Mouse (Mus musculus) forebrain, embryonic 12.5 days (tissue): ENCODE results near the gene Npnt. TPM values are rescaled to one million over a fixed set of nuclear protein-coding genes. Genes with fewer than 3 reads are reported as not detected.

Experiments
- ATAC-seq: fragments of 200-750 bp; cut with Nextera tagmentation; 2 replicates; pipeline ENCODE4 v1.8.0; 2017; ENCODE audit warnings: moderate TSS enrichment; ENCODE audit not compliant: low FRiP score
- H3K27ac ChIP-seq: fragments of 300-500 bp; sonication (generic); 2 replicates; pipeline ENCODE4 v1.5.1; 2016; ENCODE audit warnings: mild to moderate bottlenecking
- H3K27me3 ChIP-seq: fragments of 300-500 bp; sonication (generic); 2 replicates; pipeline ENCODE4 v1.6.1; 2016; ENCODE audit warnings: mild to moderate bottlenecking
- H3K36me3 ChIP-seq: fragments of 300-500 bp; sonication (generic); replicated peaks from 2 replicates; pipeline ENCODE4 v1.6.1; 2016; ENCODE audit warnings: mild to moderate bottlenecking
- H3K4me1 ChIP-seq: fragments of 300-500 bp; sonication (generic); 2 replicates; pipeline ENCODE4 v1.6.1; 2016
- H3K4me2 ChIP-seq: fragments of 300-500 bp; sonication (generic); 2 replicates; pipeline ENCODE4 v1.6.1; 2016; ENCODE audit warnings: mild to moderate bottlenecking, moderate library complexity
- H3K4me3 ChIP-seq: fragments of 300-500 bp; sonication (generic); replicated peaks from 2 replicates; pipeline ENCODE4 v1.5.1; 2016; ENCODE audit warnings: mild to moderate bottlenecking
- H3K9ac ChIP-seq: fragments of 300-500 bp; sonication (generic); 2 replicates; pipeline ENCODE4 v1.6.1; 2016; ENCODE audit warnings: mild to moderate bottlenecking
- H3K9me3 ChIP-seq: fragments of 300-500 bp; sonication (generic); 2 replicates; pipeline ENCODE4 v1.6.1; 2016
- WGBS: fragments of 180-500 bp; shearing (Covaris S2); methylation state at CpG from one replicate; pipeline ENCODE4 v1.1.7; 2016; 5-methylcytosine and 5-hydroxymethylcytosine counted together
- polyA plus RNA-seq: library from polyadenylated mRNA; unstranded; fragments of >200 nt; fragmentation: Nextera tagmentation; extraction: Ambion mirVana; gene quantifications from 2 replicates; pipeline ENCODE4 v1.2.1, GENCODE M21; 2016

Npnt gene
- polyA plus RNA-seq, 1 experiment from 2014 or later, result 5.0 TPM

- no peaks in the 10 kb centered on the region for H3K9me3 ChIP-seq
- no peaks in the 10 kb centered on the region for H3K36me3 ChIP-seq
- H3K27ac ChIP-seq, result no peak overlapping the region
- H3K4me2 ChIP-seq, result no peak overlapping the region
- 84% methylated on average over 3 of the region's 3 CpGs for WGBS
- peaks cover 12% of the 10 kb centered on the region for H3K4me1 ChIP-seq
- no peaks in the 10 kb centered on the region for H3K27me3 ChIP-seq
- no peak for ATAC-seq
- no peak overlapping the region for H3K9ac ChIP-seq
- H3K4me3 ChIP-seq, result no peak overlapping the region
Observed at GRCm38 (mm10) chr3:132880361-132880760, 69.7 kb downstream of the Npnt start.

- 67% methylated on average over 10 of the region's 10 CpGs for WGBS
- Histone ChIP-seq H3K4me2 (no peak overlapping the region), H3K4me1 (peaks cover 12% of the 10 kb centered on the region), H3K27ac (no peak overlapping the region), H3K4me3 (no peak overlapping the region), H3K27me3 (no peaks in the 10 kb centered on the region), H3K9ac (no peak overlapping the region), H3K9me3 (no peaks in the 10 kb centered on the region), H3K36me3 (no peaks in the 10 kb centered on the region)
- ATAC-seq, result no peak
Observed at GRCm38 (mm10) chr3:132876933-132877676, 73.0 kb downstream of the Npnt start.

DNA sequence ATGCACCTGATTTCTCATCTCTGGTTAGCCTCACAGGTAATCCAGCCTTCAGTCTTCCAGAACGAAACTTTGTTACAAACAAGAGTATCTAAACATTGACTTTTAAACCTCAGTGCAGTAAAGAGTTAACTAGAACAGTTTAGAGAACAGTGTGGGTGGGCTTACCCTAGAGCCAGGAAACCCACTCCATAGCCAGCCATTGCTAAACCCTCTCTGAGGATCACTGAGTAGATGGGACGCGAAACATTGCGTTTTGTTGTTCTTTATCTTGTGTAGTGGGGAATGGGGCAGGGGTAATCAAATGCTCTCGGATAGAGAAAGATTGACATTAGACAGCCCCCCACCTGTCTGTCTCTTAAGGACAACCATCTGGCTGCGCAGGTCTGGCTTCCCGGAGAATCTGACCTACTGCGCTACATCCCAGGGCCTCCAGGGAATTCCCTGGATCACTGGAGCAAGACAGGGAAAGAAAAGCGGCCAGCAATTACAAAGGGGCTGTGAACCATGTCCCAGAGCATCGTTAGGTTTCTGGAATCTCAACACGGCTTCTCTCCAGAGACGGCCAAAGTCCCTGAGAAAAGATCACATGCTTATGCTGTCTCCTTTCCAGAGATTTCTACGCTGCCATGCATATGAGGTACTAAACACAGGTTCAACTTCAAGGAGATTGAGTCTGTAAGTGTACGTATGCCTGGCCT is 73.9 kb downstream of the Npnt start:
- Histone ChIP-seq H3K4me3 (no peak overlapping the region), H3K27ac (no peak overlapping the region), H3K4me1 (peaks cover 12% of the 10 kb centered on the region), H3K36me3 (no peaks in the 10 kb centered on the region), H3K9ac (no peak overlapping the region), H3K27me3 (no peaks in the 10 kb centered on the region), H3K9me3 (no peaks in the 10 kb centered on the region), H3K4me2 (no peak overlapping the region)
- 41% methylated on average over 14 of the region's 14 CpGs for WGBS
- no peak for ATAC-seq

GRCm38 (mm10) chr3:132873251-132873650 is 76.8 kb downstream of the Npnt start:
- no peak overlapping the region for H3K27ac ChIP-seq
- peaks cover 4% of the 10 kb centered on the region for H3K4me1 ChIP-seq
- H3K36me3 ChIP-seq, result no peaks in the 10 kb centered on the region
- 54% methylated on average over 6 of the region's 6 CpGs for WGBS
- H3K4me2 ChIP-seq, result no peak overlapping the region
- ATAC-seq, result no peak
- H3K27me3 ChIP-seq, result no peaks in the 10 kb centered on the region
- no peak overlapping the region for H3K4me3 ChIP-seq
- H3K9me3 ChIP-seq, result no peaks in the 10 kb centered on the region
- no peak overlapping the region for H3K9ac ChIP-seq

DNA sequence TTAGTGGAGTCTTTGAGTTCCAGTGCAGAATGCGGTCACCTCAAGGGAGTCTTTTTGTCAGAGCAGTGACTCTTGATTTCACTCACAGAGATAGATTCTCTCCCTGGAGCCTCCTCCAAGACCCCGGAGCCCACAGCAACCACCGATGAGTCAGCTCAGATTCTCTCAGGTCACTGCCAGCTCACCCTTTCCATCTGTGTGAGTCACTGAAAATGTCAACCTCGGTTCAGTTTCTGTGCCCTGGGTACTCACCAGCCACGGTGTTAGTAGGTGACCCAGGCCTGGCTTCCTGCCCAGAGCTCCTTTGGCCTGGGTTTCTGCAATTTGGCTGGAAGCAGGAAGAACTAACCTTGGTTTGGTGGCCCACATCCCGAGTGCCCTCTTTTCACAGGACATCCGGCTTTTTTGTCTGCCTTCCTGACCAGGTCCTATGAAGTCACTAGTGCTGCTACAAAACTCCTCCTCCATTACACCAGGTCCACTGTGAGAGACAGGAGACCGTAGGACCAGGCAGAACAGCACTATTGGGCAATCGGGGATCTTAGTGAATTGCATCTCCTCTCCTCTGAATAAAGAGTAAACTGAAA is 78.7 kb downstream of the Npnt start:
- Histone ChIP-seq H3K4me3 (no peak overlapping the region), H3K27me3 (no peaks in the 10 kb centered on the region), H3K27ac (no peak overlapping the region), H3K36me3 (no peaks in the 10 kb centered on the region), H3K9ac (no peak overlapping the region), H3K9me3 (no peaks in the 10 kb centered on the region), H3K4me2 (no peak overlapping the region), H3K4me1 (peaks cover 4% of the 10 kb centered on the region)
- WGBS, result 92% methylated on average over 9 of the region's 9 CpGs
- ATAC-seq, result no peak

GRCm38 (mm10) chr3:132870079-132870478 is 80.0 kb downstream of the Npnt start:
- no peak for ATAC-seq
- H3K9me3 ChIP-seq, result no peaks in the 10 kb centered on the region
- no peaks in the 10 kb centered on the region for H3K27me3 ChIP-seq
- H3K36me3 ChIP-seq, result no peaks in the 10 kb centered on the region
- H3K4me3 ChIP-seq, result no peak overlapping the region
- no peak overlapping the region for H3K9ac ChIP-seq
- no peaks in the 10 kb centered on the region for H3K4me1 ChIP-seq
- H3K27ac ChIP-seq, result no peak overlapping the region
- no peak overlapping the region for H3K4me2 ChIP-seq
- WGBS, result 78% methylated on average over 6 of the region's 6 CpGs

DNA sequence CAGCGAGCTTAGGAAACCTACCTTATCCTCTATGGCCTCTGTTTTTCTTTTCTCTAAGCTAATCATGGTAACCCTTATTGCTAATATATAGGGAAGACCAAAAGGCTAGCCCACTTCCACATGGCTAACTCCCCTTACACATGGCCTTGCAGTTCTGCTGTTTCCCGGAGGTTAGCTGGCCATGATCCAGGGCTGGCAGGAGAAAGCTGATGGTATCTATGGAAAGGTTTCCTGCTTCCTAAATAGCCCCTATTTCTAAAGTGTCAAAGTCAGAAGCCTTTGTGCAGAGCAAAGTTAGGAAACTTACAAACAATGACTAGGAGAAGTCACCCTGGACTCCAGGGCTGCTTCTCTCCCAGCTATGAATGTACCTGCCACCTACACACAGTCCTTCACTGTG is 81.3 kb downstream of the Npnt start:
- no peak for ATAC-seq
- Histone ChIP-seq H3K9ac (no peak overlapping the region), H3K27ac (no peak overlapping the region), H3K9me3 (no peaks in the 10 kb centered on the region), H3K4me2 (no peak overlapping the region), H3K27me3 (no peaks in the 10 kb centered on the region), H3K4me1 (no peaks in the 10 kb centered on the region), H3K4me3 (no peak overlapping the region), H3K36me3 (no peaks in the 10 kb centered on the region)
- 84% methylated on average over 2 of the region's 2 CpGs for WGBS

GRCm38 (mm10) chr3:132866984-132867383 is 83.1 kb downstream of the Npnt start:
- H3K9me3 ChIP-seq, result no peaks in the 10 kb centered on the region
- H3K4me2 ChIP-seq, result no peak overlapping the region
- no peaks in the 10 kb centered on the region for H3K27me3 ChIP-seq
- no peak overlapping the region for H3K9ac ChIP-seq
- WGBS, result 93% methylated on average over 3 of the region's 3 CpGs
- H3K27ac ChIP-seq, result no peak overlapping the region
- no peaks in the 10 kb centered on the region for H3K36me3 ChIP-seq
- H3K4me3 ChIP-seq, result no peak overlapping the region
- ATAC-seq, result no peak
- H3K4me1 ChIP-seq, result no peaks in the 10 kb centered on the region

DNA sequence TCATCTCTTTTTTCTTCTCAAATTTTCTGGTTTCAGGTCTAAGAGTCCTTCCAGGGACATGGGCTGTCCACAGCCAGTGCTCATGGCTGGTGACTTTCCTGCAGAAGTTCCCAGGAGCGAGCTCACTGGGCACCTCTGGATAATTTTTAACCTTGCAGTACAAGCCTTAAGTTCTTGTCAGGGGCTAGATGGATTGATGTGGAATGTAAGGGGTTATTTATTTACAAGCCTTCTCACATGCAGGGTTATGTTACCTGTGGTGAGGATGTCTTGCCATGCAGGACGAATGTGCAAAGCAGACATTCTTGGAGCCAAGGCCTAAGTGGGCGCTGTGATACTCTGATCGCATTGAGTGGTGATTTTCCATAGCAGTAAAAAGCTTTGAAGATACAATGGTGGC is 84.5 kb downstream of the Npnt start:
- Histone ChIP-seq H3K27me3 (no peaks in the 10 kb centered on the region), H3K9ac (no peak overlapping the region), H3K36me3 (no peaks in the 10 kb centered on the region), H3K4me3 (no peak overlapping the region), H3K9me3 (no peaks in the 10 kb centered on the region), H3K4me1 (no peaks in the 10 kb centered on the region), H3K27ac (no peak overlapping the region), H3K4me2 (no peak overlapping the region)
- WGBS, result 96% methylated on average over 4 of the region's 4 CpGs
- no peak for ATAC-seq

DNA sequence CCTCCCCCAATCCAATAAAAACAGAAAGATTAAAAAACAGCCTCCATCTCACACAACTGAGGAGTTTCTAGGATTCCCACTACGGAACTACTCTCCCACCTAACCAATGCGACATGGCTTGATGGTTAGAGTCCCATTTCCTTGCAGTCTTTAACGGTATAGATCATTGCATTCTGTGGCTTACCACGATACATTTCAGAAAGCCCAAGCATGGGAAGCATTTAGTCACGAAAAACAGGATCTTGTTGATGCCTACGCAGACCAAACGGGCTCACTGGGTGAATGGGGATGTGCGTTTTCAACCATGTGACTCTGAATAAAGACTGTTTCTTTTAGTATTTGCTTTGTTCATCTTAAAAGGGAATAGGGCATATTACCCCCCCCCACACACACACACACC is 85.1 kb downstream of the Npnt start:
- H3K36me3 ChIP-seq, result no peaks in the 10 kb centered on the region
- 89% methylated on average over 8 of the region's 8 CpGs for WGBS
- H3K27ac ChIP-seq, result no peak overlapping the region
- no peak overlapping the region for H3K4me3 ChIP-seq
- H3K9ac ChIP-seq, result no peak overlapping the region
- H3K4me2 ChIP-seq, result no peak overlapping the region
- H3K4me1 ChIP-seq, result no peaks in the 10 kb centered on the region
- H3K27me3 ChIP-seq, result no peaks in the 10 kb centered on the region
- H3K9me3 ChIP-seq, result no peaks in the 10 kb centered on the region
- ATAC-seq, result no peak

DNA sequence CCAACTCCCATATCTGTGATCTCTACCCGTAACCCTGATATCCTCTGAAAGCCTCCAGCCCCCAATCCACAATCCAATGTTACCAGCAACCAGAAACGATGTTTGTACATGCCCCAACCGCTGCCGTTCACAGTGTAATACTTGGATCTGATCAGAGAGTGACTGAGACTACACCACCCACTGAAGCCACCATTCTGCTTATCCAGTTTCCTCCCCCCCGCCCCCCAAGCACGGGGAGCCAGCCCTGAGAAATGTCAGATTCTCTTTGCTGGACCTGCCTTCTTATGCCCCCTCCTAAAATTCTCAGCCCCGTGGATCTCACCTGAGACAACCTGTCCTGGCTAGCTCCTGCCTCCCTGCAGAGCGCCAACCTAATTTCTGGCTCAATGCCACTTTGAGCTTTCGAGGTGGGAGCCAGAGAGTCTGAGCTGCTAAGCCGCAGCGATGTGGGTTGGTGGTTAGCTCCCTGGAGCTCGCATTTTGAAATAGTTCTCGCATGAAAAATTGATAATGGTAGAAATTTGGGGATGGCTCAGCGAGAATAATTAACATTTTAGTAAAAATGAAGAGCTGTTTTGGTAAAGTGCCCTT is 85.7 kb downstream of the Npnt start:
- Histone ChIP-seq H3K36me3 (no peaks in the 10 kb centered on the region), H3K9me3 (no peaks in the 10 kb centered on the region), H3K4me1 (no peaks in the 10 kb centered on the region), H3K4me3 (no peak overlapping the region), H3K9ac (no peak overlapping the region), H3K27me3 (no peaks in the 10 kb centered on the region), H3K4me2 (no peak overlapping the region), H3K27ac (no peak overlapping the region)
- 77% methylated on average over 14 of the region's 14 CpGs for WGBS
- no peak for ATAC-seq

DNA sequence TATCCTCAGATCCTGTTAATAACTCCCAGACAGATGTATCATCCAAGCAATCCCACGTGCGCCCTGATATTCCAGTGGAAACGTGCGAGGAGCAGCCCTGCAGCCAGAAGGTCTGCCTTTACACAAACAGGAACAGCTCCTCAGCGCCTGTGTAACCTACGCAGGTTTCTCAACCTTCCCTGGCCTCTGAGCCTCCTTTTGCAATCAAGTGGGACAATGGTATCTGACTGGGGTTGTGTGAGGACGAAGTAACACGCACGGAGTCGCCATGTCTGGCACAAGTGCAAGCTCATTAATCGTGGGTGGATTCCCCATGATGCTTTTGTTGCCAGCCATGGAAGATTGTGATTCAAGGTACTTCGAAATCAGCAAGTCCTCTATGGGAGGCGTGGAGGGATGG is 86.2 kb downstream of the Npnt start:
- no peaks in the 10 kb centered on the region for H3K27me3 ChIP-seq

More for the DNA sequence above, 86.2 kb downstream of the Npnt start:
- no peak for ATAC-seq
- Histone ChIP-seq H3K9me3 (no peaks in the 10 kb centered on the region), H3K4me3 (no peak overlapping the region), H3K36me3 (no peaks in the 10 kb centered on the region), H3K4me1 (no peaks in the 10 kb centered on the region), H3K9ac (no peak overlapping the region), H3K4me2 (no peak overlapping the region), H3K27ac (no peak overlapping the region)
- 85% methylated on average over 13 of the region's 13 CpGs for WGBS
